Mouse (Mus musculus): ENCODE measurements around the gene Cldn4.
A peak's percentile ranks its signal among the peaks of the same experiment; 100 is the strongest.
"Not testable (repeated sequence)": the region's sequence is repeated elsewhere in the genome, so short reads cannot be mapped to it uniquely, and the experiment has no call there.

The Cldn4 gene

DNA sequence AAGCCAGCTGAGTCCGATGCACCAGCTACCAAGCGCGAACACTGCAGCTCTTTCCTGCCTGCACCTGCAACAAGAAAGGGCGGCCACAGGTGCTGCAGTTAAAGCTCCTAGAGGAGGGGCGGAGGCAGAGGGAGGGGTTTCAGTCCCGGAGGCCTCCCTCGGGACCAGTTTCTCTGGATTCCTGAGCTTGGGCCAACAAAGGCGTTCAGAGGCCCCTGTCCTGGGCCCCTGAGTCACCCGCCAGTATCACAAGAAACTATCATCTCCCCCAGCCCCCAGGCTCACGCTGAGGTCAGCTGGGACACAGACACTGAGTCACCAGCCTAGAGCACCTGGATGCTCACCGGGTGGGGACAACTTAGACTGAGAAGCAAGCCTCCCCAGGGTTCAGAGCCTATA is at the start of gene Cldn4:
Gene Cldn4, minus strand, starts transcription at position 78 of the 399 bp plus-strand sequence.
- DNase-seq (ENCODE audit: low spot score), result peak; percentile 20

DNA sequence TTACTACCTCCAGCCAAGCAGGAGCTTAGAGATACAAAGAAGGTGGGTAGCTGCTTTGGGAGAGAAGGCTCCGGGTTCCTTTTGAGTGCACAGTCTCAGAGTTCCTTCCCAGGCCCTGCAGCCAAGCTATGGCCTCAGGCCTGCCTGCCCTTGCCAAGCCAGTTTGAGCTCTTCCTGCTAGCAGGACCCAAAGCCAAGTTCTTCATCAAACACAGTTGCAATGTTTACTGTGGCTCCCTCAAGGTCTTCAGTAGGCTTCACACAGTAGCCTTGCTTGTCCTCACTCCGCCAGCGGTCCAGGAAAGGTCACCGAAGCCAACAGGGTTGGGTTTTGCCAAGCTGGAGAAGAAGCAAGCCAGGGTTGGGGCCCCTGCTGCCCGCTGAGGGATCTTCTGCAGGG is 45.8 kb upstream of the Cldn4 start:
- DNase-seq (ENCODE audit: low spot score), result no peak

DNA sequence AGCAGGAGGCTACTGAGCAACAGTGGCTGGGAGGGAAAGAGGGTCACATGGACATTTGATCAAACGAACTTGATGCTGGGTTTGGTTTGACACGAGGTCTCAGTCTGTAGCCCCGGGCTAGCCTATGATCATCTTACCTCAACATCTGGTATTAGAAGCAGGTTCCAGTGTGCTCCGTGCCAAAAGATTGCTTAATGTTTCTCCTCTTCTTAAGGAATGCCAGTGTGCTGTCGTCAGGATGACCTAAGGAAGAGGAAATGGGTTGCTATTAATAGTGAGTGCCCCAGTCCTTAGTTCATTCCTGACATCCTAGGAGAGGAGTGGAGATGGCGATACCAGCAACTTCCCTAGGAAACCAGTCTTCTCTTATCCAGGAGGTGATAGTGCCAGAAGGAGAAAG is 43.0 kb upstream of the Cldn4 start:
- DNase-seq (ENCODE audit: low spot score), result no peak

DNA sequence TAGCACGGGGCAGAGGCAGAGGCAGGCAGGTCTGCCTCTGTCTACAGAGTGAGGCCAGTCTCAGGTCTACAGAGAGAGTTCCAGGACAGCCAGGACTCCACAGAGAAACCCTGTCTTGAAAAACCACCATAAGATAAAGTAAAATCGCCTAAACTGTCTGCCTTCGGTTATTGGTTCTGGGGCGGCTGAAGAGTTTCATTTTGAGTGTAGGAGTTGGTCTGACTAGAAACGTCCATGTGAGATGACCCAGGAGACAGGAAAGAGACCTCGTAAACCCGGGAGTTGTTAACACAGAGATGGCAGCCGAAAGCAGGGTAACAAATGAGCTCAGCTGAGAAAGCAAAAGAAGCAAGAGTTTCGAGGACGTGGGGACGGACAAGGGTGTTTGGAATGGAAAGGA is 42.4 kb upstream of the Cldn4 start:
- DNase-seq (ENCODE audit: low spot score), result no peak

DNA sequence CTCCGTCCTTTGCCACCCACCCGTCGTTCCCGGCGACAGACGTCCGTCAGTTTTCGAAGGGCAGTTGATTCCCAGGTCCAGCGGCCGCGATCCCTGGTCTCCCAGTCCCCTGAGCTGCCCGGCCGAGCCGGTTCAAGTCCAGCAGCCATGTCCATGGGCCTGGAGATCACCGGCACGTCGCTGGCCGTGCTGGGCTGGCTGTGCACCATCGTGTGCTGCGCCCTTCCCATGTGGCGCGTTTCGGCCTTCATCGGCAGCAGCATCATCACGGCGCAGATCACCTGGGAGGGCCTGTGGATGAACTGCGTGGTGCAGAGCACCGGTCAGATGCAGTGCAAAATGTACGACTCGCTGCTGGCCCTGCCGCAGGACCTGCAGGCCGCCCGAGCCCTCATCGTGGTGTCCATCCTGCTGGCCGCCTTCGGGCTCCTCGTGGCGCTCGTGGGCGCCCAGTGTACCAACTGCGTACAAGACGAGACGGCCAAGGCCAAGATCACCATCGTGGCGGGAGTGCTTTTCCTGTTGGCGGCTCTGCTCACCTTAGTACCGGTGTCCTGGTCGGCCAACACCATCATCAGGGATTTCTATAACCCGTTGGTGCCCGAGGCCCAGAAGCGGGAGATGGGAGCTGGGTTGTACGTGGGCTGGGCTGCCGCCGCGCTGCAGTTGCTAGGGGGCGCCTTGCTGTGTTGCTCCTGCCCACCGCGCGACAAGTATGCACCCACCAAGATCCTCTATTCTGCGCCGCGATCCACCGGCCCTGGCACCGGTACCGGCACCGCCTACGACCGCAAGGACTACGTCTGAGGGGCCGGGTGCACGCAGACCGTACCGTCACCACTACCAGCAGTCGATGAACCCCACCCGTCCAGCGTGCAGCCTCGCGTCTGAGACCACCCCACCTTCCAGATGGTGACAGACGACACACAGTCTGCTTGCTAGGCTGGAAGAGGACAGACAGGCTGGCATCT is 39.8 kb upstream of the Cldn4 start:
- DNase-seq (ENCODE audit: low spot score), result peak; percentile 47

DNA sequence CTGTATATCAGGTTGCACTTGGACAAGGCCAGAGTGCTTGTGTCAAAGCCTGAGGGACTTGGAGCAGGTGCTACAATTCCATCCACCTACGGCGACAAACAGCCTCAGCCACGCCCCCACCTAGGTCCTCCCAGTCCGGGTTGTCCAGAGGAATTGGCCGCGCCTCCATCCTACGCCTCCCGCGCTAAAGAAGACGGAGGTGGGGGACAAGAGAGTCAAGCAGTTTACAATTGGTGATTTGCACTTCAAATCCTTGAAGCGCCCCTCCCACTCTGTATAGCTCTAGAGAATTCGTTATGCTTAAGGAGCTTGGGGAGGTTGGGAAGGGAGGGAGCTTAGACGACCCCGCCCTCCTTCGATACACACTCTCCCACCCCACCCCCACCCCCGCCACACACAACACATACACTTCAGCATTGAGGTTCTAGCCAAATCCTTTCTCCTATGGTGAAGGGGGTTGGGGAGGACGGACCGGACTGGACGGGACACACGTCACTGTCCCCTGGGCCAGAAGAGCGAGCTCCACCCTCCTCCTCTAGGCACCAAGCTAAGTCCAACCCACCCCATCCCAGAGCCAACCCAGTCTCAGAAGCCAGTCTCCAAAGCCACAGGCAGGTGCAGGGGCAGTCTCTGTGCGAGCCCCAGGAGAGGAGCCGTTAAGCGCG is 39.0 kb upstream of the Cldn4 start, which contains the start of gene Cldn3:
Gene Cldn3, plus strand, starts transcription at position 582 of the 665 bp plus-strand sequence.
- peak; percentile 37 for DNase-seq (ENCODE audit: low spot score)

DNA sequence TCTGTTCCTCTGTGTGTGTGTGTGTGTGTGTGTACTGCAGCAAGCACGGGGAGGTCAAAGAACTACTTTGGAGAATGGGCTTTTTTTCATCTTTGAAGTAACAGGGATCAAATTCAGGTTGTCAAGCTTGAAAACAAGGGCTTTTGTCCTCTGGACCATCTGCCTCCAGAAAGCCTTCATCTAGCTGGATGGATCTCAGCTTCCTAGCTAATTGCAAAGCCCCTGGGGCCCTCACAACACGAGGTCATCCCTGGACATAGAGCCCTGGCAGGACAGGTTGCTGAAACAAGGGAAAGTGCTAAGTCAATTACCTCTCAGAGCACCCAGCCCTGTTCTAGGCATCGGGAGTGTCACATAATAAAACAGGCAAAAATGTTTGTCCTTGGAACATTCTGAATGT is 37.0 kb upstream of the Cldn4 start:
- DNase-seq (ENCODE audit: low spot score), result peak; percentile 39

DNA sequence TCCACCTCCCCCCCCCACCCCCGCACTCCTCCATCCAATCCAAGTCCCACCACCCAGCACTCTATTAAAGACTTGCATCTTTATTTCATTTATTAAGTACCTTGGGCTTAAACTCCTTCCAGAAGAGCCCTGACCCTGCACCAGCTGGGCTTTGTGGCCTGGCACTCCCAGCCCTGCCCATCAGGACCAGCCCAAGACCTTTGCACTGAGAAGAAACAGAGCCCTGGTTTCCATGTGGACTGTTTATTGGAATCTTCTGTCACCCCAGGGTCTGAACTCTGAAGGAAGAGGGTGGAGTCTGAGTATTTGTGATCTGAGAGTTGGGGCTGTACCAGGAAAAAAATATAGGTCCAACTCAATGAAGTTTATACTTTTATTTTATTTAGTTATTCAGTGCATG is 36.4 kb upstream of the Cldn4 start:
- DNase-seq (ENCODE audit: low spot score), result no peak

DNA sequence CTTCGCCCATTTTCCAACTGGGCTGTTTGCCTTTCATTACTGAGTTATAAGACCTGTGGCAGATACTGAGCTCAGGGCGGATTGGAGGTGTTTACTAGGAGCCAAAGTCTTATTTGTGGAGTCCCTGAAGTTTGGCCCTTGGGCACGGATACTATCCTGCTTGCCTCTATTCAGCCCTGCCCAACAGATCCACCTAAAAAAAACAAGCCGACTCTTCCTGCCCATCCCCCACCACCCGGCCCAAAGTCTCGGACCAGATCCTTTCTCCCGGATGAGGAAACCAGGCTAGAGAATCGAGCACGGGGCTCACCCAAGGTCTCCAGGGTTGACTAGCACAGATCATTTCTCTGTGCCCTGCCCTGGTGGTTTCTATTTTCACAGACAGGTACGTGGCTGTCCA is 34.4 kb upstream of the Cldn4 start:
- DNase-seq (ENCODE audit: low spot score), result no peak

DNA sequence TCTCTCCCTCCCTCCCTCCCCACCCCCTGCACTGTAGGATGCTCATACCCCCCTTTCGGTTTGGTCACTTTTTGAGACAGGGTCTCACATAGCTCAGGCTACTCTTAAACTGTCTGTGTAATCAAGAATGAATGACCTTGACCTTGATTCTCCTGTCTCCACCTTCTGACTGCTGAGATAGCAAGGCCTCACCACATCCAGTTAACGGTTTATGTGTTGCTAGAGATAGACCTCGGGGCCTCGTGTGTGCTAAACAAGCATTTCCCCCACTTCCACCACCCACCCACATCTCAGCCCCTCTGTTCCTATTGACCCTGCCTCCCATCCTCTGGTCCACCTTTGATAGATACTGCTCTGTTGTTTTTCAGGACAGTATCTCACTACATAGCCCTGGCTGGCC is 31.1 kb upstream of the Cldn4 start:
- no peak for DNase-seq (ENCODE audit: low spot score)

DNA sequence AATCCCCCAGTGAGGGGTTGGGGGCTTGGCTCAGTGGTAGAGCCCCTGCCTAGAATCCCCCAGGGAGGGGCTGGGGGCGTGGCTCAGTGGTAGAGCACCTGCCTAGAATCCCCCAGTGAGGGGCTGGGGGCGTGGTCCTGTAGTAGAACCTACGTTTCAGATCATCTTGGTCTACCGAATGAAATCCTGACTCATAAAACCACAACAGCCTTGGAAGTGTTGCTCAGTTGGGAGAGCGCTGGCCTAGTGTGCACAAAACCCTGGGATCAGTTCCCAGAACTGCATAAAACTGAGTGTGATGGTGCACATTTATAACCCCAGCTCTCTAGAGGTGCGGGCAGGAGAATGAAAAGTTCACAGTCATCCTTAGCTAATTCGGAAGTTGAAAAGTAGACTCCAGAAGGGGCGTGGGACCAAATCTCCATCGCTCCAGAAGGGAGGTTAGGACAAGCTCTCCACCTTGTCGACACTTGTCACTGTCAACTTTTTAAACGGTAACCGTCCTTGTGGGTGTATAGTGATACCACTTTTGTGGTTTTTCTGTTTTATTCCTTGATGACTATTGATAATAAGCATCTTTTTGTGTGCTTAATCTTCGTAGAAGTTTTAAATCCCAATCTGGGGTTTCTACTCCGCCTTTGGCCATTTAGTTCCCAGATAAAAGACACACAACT is 30.0 kb upstream of the Cldn4 start:
- no peak for DNase-seq (ENCODE audit: low spot score)

DNA sequence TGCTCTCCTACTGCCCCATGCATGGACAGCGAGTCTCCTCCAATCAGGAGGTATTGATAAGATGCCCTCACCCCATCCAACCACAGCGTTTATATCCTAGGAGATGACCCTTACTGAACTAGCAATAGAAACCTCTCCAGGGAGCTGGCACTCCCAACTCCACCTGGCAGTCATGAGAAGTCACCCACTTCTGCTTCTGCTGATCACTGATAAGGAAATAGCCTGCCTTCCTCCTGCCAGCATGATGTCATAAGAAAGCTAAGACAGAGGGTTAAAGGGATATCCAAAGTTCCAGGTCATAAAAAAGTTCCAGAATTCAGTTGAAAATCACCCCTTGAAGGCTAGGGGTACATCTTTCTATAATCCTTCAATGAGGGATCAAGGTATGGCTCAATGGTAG is 29.4 kb upstream of the Cldn4 start:
- no peak for DNase-seq (ENCODE audit: low spot score)

DNA sequence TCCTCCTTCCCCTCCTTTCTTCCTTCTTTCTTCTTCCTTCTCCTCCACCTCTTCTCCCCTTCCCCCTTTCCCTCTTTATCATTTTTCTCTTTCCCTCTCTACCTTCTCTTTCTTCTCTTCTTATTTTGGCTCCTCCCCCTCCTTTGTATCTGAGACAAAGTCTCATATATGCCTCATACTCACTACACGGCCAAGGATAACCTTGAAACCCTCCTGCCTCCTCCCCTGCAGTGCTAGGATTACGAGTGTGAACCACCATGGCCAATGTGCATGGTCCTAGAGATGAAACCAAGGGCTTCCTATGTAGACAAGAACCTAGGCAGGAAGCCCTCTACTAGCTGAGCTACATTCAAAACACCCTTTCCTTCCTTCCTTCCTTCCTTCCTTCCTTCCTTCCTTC is 28.2 kb upstream of the Cldn4 start:
- no peak for DNase-seq (ENCODE audit: low spot score)

DNA sequence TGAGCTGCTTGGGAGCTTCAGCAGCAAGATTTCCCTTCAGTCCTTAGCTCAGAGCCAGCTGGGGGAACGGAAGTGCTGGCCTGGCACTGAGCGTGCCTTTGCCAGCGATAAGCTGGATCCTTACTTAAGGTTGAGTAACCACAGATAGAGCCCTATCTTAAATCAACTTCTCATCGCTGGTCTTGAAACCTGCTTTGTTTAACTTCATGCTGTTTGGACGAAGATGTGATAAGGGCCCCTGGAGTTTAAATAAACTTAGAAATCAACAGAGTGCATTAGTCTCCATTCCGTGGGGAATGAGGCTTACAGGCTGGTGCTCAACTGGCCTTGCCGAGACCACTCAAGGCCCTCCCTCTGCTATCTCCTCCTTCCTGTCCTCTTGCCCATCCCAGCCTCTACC is 27.6 kb upstream of the Cldn4 start:
- no peak for DNase-seq (ENCODE audit: low spot score)

DNA sequence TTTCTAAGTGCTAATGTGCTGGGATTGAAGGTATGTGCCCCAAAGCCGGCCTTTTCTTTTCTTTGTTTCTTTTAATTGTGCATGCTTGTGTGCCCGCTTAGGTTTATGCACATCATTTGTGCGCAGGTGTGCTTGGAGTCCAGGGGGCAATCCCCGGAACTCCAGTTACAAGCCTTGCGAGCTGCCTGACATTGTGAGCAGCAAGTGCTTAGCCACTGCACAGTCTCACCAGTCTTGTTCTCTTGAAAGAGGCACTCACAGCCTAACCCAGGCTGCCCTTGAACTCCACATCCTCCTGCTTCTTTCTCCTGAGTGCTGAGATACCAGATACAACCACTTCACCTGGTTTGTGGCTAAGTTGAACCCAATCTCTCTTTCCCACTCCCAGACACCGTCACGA is 26.8 kb upstream of the Cldn4 start:
- no peak for DNase-seq (ENCODE audit: low spot score)

DNA sequence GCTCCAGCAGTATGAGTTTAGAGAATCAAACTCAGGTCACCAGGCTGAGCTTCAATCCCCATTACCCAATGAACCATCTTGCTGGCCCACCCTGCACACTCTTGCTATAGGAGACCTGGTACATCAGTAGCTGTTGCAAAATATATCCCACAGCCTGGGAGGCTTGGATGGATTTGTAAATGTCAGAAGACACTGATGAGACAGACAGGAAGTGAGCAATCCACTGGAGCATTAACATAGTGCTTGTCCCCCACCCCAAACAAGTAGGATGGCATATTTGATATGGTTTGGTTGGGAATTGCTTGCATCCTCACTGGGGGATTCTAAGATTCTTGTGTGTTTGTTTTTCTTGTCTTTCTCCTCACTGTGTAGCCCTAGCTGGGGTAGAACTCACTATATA is 26.3 kb upstream of the Cldn4 start:
- DNase-seq (ENCODE audit: low spot score), result no peak

DNA sequence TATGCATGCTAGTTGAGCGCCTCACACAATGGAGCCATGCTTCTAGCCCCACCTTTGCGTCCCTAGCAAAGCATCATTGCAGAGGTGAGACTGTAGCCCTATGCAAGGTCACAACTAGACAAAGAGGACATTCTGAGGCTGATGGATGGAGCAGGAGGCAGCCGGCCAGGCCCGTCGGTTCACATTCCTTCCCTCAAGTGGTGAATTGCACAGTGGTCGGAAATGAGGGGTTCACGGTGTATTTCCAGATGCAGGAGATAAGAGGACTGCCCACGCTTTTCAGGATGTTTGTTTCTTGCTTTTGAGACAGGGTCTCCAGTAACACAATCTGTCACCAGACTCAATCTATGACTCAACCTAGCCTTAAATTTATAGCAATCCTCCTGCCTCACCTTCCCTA is 23.9 kb upstream of the Cldn4 start:
- no peak for DNase-seq (ENCODE audit: low spot score)

DNA sequence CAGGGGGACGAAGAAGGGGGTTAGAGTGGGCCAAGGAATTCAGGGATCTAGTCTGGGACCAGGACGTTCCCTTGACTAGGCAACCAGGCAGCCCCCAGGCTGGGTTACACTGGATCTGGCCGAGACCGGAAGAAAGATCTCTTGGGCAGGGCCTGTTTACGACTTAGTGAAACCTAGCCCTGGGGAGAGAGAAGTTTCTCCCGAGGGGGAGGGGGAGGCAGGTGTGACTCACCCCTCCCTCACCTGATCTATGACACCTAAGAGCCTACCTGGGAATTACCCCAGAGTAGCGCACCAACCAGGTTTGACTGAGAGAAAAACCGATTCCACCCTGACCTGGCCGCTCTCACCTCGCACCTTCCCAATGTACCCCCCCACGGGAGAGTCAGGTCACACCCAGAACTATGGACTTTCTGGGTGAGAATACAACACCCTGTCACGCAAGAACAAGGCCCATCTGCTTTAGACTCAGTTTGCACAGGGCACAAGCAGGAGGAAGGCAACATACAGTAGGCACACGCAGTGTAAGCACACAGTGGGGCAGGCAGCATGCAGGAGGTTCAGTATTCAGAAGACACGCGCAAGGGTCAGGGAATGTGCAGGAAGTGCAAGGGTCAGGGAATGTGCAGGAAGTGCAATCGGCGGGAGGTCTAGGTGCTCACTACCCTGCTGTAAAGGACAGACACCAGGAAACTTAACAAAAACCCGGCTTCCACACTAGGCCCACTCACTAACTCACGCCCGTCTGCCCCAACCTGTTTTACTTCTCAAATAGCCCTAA is 20.6 kb upstream of the Cldn4 start:
- no peak for DNase-seq (ENCODE audit: low spot score)

DNA sequence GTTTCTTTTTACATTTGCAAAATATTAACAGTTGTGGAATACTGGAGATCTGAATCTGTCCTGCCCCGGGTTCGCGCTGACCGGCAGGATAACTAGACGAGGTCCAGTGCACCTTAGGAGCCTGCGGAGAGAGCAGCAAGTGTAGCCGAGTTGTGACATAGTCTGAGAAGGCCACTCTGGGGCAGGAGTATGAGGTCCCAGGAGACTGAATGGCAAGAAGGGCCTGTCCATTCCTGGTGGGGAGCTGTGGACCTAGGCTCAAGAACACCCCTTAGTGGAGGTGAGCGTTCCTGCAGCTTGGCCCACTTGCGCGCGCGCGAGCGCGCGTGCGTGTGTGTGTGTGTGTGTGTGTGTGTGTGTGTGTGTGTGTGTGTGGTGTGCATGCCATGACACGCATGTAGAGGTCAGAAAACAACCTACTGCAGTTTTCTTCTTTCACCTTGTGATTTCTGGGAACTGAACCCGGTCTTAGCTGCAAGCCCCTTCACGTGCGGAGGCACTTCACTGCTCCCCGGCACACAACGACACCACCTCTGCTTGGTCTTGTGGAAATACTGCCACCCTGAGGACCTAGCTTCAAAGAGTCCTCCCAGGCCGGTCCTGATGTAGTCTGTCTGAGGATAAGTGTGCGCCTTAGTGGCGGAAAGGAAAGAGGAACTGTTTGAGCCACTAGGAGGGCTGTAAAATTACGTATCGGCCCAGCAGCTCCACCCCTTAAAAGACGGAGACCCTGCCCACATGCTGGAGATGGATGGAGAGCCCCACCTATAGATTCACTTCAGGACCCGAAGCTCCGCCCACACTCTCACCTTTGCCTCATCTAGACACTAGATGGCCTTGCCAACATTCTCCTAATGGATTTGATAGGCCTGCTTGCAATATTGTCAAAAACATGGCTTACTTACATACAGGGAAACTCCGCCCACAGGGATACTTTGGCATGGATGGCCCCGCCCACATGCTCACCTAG is 19.4 kb upstream of the Cldn4 start:
- DNase-seq (ENCODE audit: low spot score), result peak; percentile 60

DNA sequence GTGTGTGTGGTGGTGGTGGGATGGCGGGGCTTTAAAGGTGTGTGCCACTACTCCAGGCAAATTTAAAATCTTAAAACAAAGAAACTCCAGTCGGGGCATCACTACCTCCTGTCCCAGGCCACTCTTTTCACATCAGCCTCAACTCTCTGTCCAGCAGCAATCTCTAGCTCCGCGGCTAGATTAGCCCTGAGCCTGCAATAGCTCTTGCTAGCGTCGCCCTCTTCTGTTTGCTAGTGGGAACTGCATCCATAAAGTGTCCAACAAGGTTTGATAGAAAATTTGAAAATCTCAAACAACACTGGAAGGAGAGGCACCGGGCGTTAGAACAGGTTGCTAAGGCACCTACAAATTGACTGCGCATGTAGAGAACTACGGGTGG is 18.7 kb upstream of the Cldn4 start:
- peak; percentile 88 for DNase-seq (ENCODE audit: low spot score)

DNA sequence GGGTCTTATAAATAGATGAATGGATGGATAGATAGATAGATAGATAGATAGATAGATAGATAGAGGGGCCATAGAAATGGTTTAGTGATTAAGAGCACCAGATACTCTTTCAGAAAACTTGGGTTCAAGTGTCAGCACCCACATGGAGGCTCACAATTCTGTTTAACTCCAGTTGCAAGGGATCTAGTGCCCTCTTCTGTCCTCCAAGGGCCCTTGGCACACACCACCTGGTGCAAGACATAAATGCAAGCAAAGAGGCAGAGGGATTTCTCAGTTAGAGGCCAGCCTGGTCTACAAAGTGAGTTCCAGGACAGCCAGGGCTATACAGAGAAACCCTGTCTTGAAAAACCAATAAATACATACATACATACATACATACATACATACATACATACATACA is 17.9 kb upstream of the Cldn4 start:
- not testable (repeated sequence) for DNase-seq (ENCODE audit: low spot score)

Data from retina, embryonic 14.5 days (tissue).